Mouse (Mus musculus): ENCODE measurements around the gene Pygb.

- TF ChIP-seq ZC3H11A (IDR thresholded peaks at IDR 0.05; ENCODE audit: borderline replicate concordance, low read depth, low read length), result no peak
- no peak for TF ChIP-seq ZNF384 (IDR thresholded peaks at IDR 0.05; ENCODE audit: low read depth, low read length)
- no peak for TF ChIP-seq CHD2 (IDR thresholded peaks at IDR 0.05; ENCODE audit: low read depth, low read length)
- TF ChIP-seq MAFK (IDR thresholded peaks at IDR 0.05; ENCODE audit: insufficient read depth, low read depth, low read length), result no peak
- no peak for TF ChIP-seq HCFC1 (IDR thresholded peaks at IDR 0.05; ENCODE audit: borderline replicate concordance, insufficient read depth, low read length)
Measured at GRCm38 (mm10) chr2:150818742-150819141, 32.2 kb downstream of the Pygb start.
